Mouse (Mus musculus) hindbrain, embryonic 15.5 days (tissue): Measurements from ENCODE around the gene Cfhr2. TPM values are rescaled to one million over a fixed set of nuclear protein-coding genes. Genes with fewer than 3 reads are reported as not detected.
"Not testable (repeated sequence)": the region's sequence is repeated elsewhere in the genome, so short reads cannot be mapped to it uniquely, and the experiment has no call there.

Source experiments
- ATAC-seq: fragments of 200-750 bp; cut with Nextera tagmentation; 2 replicates; pipeline ENCODE4 v1.8.0; 2017; ENCODE audit warnings: low read depth, moderate number of reproducible peaks, moderate TSS enrichment; ENCODE audit not compliant: low FRiP score
- H3K27ac ChIP-seq: fragments of 300-500 bp; sonication (generic); replicated peaks from 2 replicates; pipeline ENCODE4 v1.5.1; 2015; ENCODE audit warnings: mild to moderate bottlenecking, inconsistent platforms
- H3K27me3 ChIP-seq: fragments of 300-500 bp; sonication (generic); 2 replicates; pipeline ENCODE4 v1.6.1; 2015; ENCODE audit warnings: control low read depth, inconsistent platforms
- H3K36me3 ChIP-seq: fragments of 300-500 bp; sonication (generic); 2 replicates; pipeline ENCODE4 v1.6.1; 2015; ENCODE audit warnings: control low read depth, inconsistent platforms
- H3K4me1 ChIP-seq: fragments of 300-500 bp; sonication (generic); replicated peaks from 2 replicates; pipeline ENCODE4 v1.6.1; 2015; ENCODE audit warnings: control low read depth, inconsistent platforms
- H3K4me2 ChIP-seq: fragments of 300-500 bp; sonication (generic); 2 replicates; pipeline ENCODE4 v1.6.1; 2015; ENCODE audit warnings: moderate library complexity, mild to moderate bottlenecking, inconsistent platforms
- H3K4me3 ChIP-seq: fragments of 300-500 bp; sonication (generic); 2 replicates; pipeline ENCODE4 v1.5.1; 2015; ENCODE audit warnings: mild to moderate bottlenecking, inconsistent platforms
- H3K9ac ChIP-seq: fragments of 300-500 bp; sonication (generic); 2 replicates; pipeline ENCODE4 v1.6.1; 2015; ENCODE audit warnings: inconsistent platforms
- H3K9me3 ChIP-seq: fragments of 300-500 bp; sonication (generic); 2 replicates; pipeline ENCODE4 v1.6.1; 2016; ENCODE audit warnings: control low read depth, inconsistent platforms
- whole genome bisulfite sequencing: fragments of 180-500 bp; shearing (Covaris S2); methylation state at CpG from one replicate; pipeline ENCODE4 v1.1.7; 2015; 5-methylcytosine and 5-hydroxymethylcytosine counted together
- polyA plus RNA-seq: library from polyadenylated mRNA; unstranded; fragments of >200 nt; fragmentation: Nextera tagmentation; extraction: Ambion mirVana; gene quantifications from 2 replicates; pipeline ENCODE4 v1.2.1, GENCODE M21; 2015

Gene Cfhr2
- polyA plus RNA-seq: not detected in 2 replicates

DNA sequence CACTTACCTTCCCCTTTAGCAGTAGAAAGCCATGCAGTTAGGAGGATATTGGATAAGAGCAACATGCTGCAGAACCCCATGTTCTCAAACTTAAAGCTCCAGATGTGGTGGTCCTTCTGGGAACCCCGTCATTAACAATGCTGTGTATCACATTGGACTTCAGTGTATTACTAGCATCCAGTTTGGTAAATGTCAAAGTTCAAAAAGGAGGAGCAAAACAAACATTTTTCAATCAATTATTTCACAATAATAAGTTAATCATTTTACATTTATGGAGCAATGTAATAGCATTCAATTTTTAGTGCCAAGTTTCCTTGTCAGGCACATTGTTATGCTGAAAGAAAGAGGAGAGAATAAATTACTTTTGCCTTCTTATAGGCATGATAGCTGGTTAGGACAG lies at the start of gene Cfhr2:
TSS of gene Cfhr2 (minus strand) at position 155 of the 400 bp plus-strand sequence.
- H3K4me2 ChIP-seq: no peak within 1 kb of the TSS
- 89% methylated on average over 1 of the region's 1 CpGs for WGBS
- no peaks in the 10 kb centered on the region for H3K4me1 ChIP-seq
- H3K9ac ChIP-seq: no peak within 1 kb of the TSS
- H3K9me3 ChIP-seq: no peaks in the 10 kb centered on the region
- H3K27ac ChIP-seq: no peak within 1 kb of the TSS
- H3K4me3 ChIP-seq: no peak within 1 kb of the TSS
- no peaks in the 10 kb centered on the region for H3K36me3 ChIP-seq
- H3K27me3 ChIP-seq: no peaks in the 10 kb centered on the region
- no peak for ATAC-seq

- no peaks in the 10 kb centered on the region for H3K9me3 ChIP-seq
- H3K4me2 ChIP-seq: no peak overlapping the region
- H3K4me3 ChIP-seq: no peak overlapping the region
- no peak overlapping the region for H3K9ac ChIP-seq
- no peak overlapping the region for H3K27ac ChIP-seq
- no peaks in the 10 kb centered on the region for H3K36me3 ChIP-seq
- no peak for ATAC-seq
- H3K27me3 ChIP-seq: no peaks in the 10 kb centered on the region
- H3K4me1 ChIP-seq: no peaks in the 10 kb centered on the region
These were observed 5.2 kb upstream of the Cfhr2 start for GRCm38 (mm10) chr1:139863751-139864150.

DNA sequence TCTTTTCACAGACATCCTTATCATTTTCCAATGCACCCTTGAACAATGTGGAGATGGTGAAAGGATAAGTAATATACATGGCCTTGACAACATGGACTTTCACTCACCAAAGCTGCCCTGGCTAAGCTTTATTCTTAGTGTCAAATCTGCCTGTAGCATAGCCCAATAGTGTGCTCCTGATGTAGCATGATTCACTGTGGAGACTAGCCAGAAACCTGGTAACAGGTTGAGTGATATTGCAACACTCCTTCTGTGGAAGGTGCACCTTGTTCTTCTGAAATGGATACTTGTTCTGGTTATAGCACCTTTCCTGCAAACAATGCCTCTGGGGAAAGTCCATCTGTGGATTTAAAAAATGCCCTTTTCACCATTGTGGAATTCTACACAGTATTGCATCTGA lies 1.7 kb upstream of the Cfhr2 start:
- H3K4me1 ChIP-seq: no peaks in the 10 kb centered on the region
- no peak overlapping the region for H3K9ac ChIP-seq
- no peaks in the 10 kb centered on the region for H3K27me3 ChIP-seq
- no peak overlapping the region for H3K4me2 ChIP-seq
- H3K36me3 ChIP-seq: no peaks in the 10 kb centered on the region
- H3K27ac ChIP-seq: no peak overlapping the region
- no peaks in the 10 kb centered on the region for H3K9me3 ChIP-seq
- no peak for ATAC-seq
- no peak overlapping the region for H3K4me3 ChIP-seq

DNA sequence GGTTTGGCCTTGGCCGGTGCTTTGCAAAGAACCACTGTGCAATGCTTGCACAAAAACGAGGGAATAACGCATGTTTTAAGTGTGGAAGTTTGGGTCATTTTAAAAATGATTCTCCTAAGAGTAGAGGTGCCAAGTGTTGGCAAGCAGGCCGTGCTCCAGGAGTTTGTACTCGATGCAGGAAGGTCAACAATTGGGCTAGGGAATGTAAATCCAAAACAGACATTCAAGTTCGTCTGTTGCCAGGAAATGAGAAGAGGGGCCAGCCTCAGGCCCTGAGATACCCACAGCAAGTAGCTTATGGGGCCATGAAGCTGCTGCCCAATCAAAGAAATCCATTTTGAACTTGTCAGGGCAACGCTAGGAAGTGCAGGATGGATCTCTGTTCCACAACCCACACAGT lies 18.8 kb downstream of the Cfhr2 start:
- H3K9me3 ChIP-seq: no peaks in the 10 kb centered on the region
- no peaks in the 10 kb centered on the region for H3K4me1 ChIP-seq
- no peak overlapping the region for H3K9ac ChIP-seq
- ATAC-seq: no peak
- H3K36me3 ChIP-seq: no peaks in the 10 kb centered on the region
- H3K4me2 ChIP-seq: no peak overlapping the region
- H3K27ac ChIP-seq: no peak overlapping the region
- H3K27me3 ChIP-seq: no peaks in the 10 kb centered on the region
- WGBS: 61% methylated on average over 7 of the region's 7 CpGs
- no peak overlapping the region for H3K4me3 ChIP-seq

- whole genome bisulfite sequencing: 50% methylated on average over 2 of the region's 2 CpGs
- no peak overlapping the region for H3K4me3 ChIP-seq
- no peak for ATAC-seq
- H3K36me3 ChIP-seq: no peaks in the 10 kb centered on the region
- no peaks in the 10 kb centered on the region for H3K27me3 ChIP-seq
- H3K9me3 ChIP-seq: no peaks in the 10 kb centered on the region
- no peak overlapping the region for H3K27ac ChIP-seq
- H3K4me2 ChIP-seq: no peak overlapping the region
- H3K9ac ChIP-seq: no peak overlapping the region
- no peaks in the 10 kb centered on the region for H3K4me1 ChIP-seq
These were observed 19.2 kb downstream of the Cfhr2 start for GRCm38 (mm10) chr1:139839290-139839689.

DNA sequence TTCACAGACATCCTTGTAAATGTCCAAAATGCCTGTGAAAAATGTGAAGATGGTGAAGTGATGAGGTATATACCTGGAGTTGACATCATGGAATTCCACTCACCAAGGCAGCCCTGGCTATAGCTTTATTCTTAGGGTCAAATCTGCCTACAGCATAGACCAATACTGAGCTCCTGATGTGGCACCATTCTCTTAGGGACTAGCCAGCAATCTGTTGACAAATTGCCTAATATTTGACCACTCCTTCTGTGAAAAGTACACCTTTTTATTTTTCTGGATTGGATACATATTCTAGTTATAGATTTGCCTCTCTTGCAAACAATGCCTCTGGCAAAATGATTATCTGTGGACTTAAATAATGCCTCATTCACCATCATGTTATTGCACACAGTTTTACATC lies 49.9 kb downstream of the Cfhr2 start:
- Histone ChIP-seq H3K27me3 (no peaks in the 10 kb centered on the region), H3K4me3 (no peak overlapping the region), H3K27ac (no peak overlapping the region), H3K9me3 (no peaks in the 10 kb centered on the region), H3K9ac (no peak overlapping the region), H3K4me2 (no peak overlapping the region), H3K4me1 (no peaks in the 10 kb centered on the region), H3K36me3 (no peaks in the 10 kb centered on the region)
- ATAC-seq: no peak

DNA sequence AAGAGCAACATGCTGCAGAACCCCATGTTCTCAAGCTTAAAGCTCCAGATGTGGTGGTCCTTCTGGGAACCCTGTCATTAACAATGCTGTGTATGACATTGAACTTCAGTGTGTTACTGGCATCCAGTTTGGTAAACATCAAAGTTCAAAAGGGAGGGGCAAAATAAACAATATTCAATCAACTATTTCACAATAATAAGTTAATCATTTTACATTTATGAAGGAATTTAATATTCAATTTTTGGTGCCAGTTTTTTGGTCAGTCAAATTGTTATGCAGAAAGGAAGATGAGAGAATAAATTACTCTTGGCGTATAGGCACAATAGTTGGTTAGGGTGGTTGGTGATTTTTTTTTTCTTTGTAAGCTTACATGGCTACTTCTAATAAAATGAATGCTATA lies 77.4 kb downstream of the Cfhr2 start, which contains the start of gene Gm4788:
TSS of gene Gm4788 (minus strand) at position 101 of the 400 bp plus-strand sequence.
- no peak within 1 kb of the TSS for H3K4me2 ChIP-seq
- H3K4me3 ChIP-seq: no peak within 1 kb of the TSS
- H3K9me3 ChIP-seq: no peaks in the 10 kb centered on the region
- no peak for ATAC-seq
- H3K27ac ChIP-seq: no peak within 1 kb of the TSS
- 95% methylated on average over 1 of the region's 1 CpGs for WGBS
- H3K36me3 ChIP-seq: no peaks in the 10 kb centered on the region
- H3K9ac ChIP-seq: no peak within 1 kb of the TSS
- H3K27me3 ChIP-seq: no peaks in the 10 kb centered on the region
- no peaks in the 10 kb centered on the region for H3K4me1 ChIP-seq

DNA sequence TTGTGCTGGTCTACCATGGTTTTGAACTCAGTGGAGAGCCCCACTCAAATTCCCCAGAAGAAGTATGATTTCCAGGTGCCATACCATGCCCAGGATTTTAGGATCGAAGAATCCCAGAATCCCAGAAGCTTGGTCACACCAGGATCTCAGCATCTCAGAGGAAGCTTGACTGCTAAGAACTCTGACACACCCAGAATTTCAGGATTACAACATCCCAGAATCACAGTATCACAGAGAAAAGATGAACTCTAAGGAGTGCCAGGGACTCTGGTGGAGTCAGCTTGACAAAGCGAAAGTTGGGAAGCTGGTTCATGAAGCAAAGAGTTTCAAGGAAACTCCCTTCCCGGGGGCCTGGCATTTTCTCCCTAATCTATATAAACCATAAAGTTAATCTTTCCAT lies 88.6 kb downstream of the Cfhr2 start:
- not testable (repeated sequence) for H3K27ac ChIP-seq, H3K4me1 ChIP-seq, H3K36me3 ChIP-seq, H3K9me3 ChIP-seq, H3K9ac ChIP-seq, H3K4me2 ChIP-seq, H3K27me3 ChIP-seq, ATAC-seq, H3K4me3 ChIP-seq
- WGBS: 92% methylated on average over 3 of the region's 3 CpGs

Other genes starting within 250 kb of the Cfhr2 start
- not detected in 2 replicates for gene Gm4788, start 77.5 kb downstream of the Cfhr2 start, polyA plus RNA-seq